Mouse (Mus musculus) cortical plate, adult 2 months (tissue): Measurements from ENCODE around the gene Ghdc.

Source experiments
- CTCF ChIP-seq: fragments of 200-500 bp; IDR thresholded peaks from 2 replicates; pipeline ENCODE4 v1.5.1; 2011; ENCODE audit warnings: mild to moderate bottlenecking, control low read depth, low read length; ENCODE audit not compliant: insufficient read depth; ENCODE audit errors: extremely low read depth
- POLR2A ChIP-seq: fragments of 200-500 bp; IDR thresholded peaks from 2 replicates; pipeline ENCODE4 v1.6.1; 2011; ENCODE audit warnings: mild to moderate bottlenecking, low read length, control low read depth; ENCODE audit not compliant: insufficient read depth; ENCODE audit errors: extremely low read depth

DNA sequence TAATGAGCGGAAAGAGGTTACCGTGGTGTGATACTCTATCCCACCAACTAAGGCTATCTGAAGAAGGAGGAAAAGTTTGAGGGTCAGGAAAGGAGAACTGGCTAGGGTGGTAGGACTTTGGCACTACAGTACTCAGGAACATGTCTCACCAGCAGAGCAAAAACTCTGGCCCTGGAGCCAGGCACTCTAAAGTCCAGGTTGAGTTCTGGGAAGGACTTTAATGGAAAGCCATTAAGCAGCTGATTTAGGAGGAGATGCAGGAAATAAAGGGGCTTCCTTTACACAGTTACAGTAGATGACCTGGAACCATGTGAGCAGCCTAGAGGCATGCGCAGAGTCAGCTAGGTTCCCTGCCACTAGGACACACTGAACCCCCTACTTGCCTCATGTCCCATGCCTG lies 43.6 kb downstream of the Ghdc start:
- TF ChIP-seq CTCF (no peak), POLR2A (no peak)
